Mouse (Mus musculus) embryonic facial prominence, embryonic 11.5 days (tissue): Measurements from ENCODE around the gene Slc25a42. TPM values are rescaled to one million over a fixed set of nuclear protein-coding genes. Genes with fewer than 3 reads are reported as not detected.

Experiments used
- ATAC-seq: fragments of 200-750 bp; cut with Nextera tagmentation; replicated peaks from 2 replicates; pipeline ENCODE4 v1.8.0; 2017; ENCODE audit warnings: low read depth; ENCODE audit not compliant: insufficient number of reproducible peaks, low FRiP score, low TSS enrichment
- DNase-seq: peaks from one replicate; pipeline ENCODE4 v3.0.0-alpha.2; 2015; ENCODE audit warnings: low spot score
- H3K27ac ChIP-seq: fragments of 300-500 bp; sonication (generic); replicated peaks from 2 replicates; pipeline ENCODE4 v1.5.1; 2014; ENCODE audit warnings: mild to moderate bottlenecking, low read depth, low read length, control low read depth
- H3K27me3 ChIP-seq: fragments of 300-500 bp; sonication (generic); 2 replicates; pipeline ENCODE4 v1.6.1; 2014; ENCODE audit warnings: mild to moderate bottlenecking, low read length, moderate library complexity, mixed read lengths; ENCODE audit not compliant: control insufficient read depth, insufficient read depth
- H3K36me3 ChIP-seq: fragments of 300-500 bp; sonication (generic); replicated peaks from 2 replicates; pipeline ENCODE4 v1.6.1; 2014; ENCODE audit warnings: low read depth, mild to moderate bottlenecking, low read length, moderate library complexity, mixed read lengths; ENCODE audit not compliant: control insufficient read depth, insufficient read depth
- H3K4me1 ChIP-seq: fragments of 300-500 bp; sonication (generic); 2 replicates; pipeline ENCODE4 v1.6.1; 2014; ENCODE audit warnings: low read length, mixed read lengths; ENCODE audit not compliant: control insufficient read depth, insufficient read depth
- H3K4me2 ChIP-seq: fragments of 300-500 bp; sonication (generic); 2 replicates; pipeline ENCODE4 v1.6.1; 2014; ENCODE audit warnings: low read depth, mild to moderate bottlenecking, control low read depth, low read length, moderate library complexity
- H3K4me3 ChIP-seq: fragments of 300-500 bp; sonication (generic); 2 replicates; pipeline ENCODE4 v1.5.1; 2014; ENCODE audit warnings: low read depth, low read length, control low read depth
- H3K9ac ChIP-seq: fragments of 300-500 bp; sonication (generic); replicated peaks from 2 replicates; pipeline ENCODE4 v1.6.1; 2014; ENCODE audit warnings: mild to moderate bottlenecking, control low read depth, low read length
- H3K9me3 ChIP-seq: fragments of 300-500 bp; sonication (generic); replicated peaks from 2 replicates; pipeline ENCODE4 v1.6.1; 2016; ENCODE audit warnings: mild to moderate bottlenecking, low read length, inconsistent platforms, mixed read lengths; ENCODE audit not compliant: control insufficient read depth
- WGBS: fragments of 180-500 bp; shearing (Covaris S2); extraction: QIAGEN DNeasy Blood & Tissue Kit; methylation state at CpG from one replicate; pipeline ENCODE4 v1.1.7; 2014; 5-methylcytosine and 5-hydroxymethylcytosine counted together
- polyA plus RNA-seq: library from polyadenylated mRNA; unstranded; fragments of >200 nt; fragmentation: Nextera tagmentation; extraction: Ambion mirVana; gene quantifications from 2 replicates; pipeline ENCODE4 v1.2.1, GENCODE M21; 2014

Gene Slc25a42
- polyA plus RNA-seq, 1 experiment from 2014 or later, result 1.3 TPM

- Histone ChIP-seq H3K9me3 (no peaks in the 10 kb centered on the region), H3K4me1 (no peaks in the 10 kb centered on the region), H3K27ac (no peak overlapping the region), H3K27me3 (no peaks in the 10 kb centered on the region), H3K36me3 (peaks cover 2% of the 10 kb centered on the region; the same call in 1 of the 2 replicates), H3K4me3 (no peak overlapping the region), H3K9ac (peak overlapping the region; percentile 41; the same call in 1 of the 2 replicates), H3K4me2 (no peak overlapping the region)
- no peak for ATAC-seq
- 15% methylated on average over 13 of the region's 13 CpGs for WGBS
- DNase-seq, result peak; percentile 30
These were observed 61.9 kb downstream of the Slc25a42 start for GRCm38 (mm10) chr8:70150158-70150557.

- Histone ChIP-seq H3K4me3 (no peak overlapping the region), H3K27me3 (no peaks in the 10 kb centered on the region), H3K36me3 (peaks cover 2% of the 10 kb centered on the region), H3K4me2 (no peak overlapping the region), H3K9ac (no peak overlapping the region), H3K9me3 (no peaks in the 10 kb centered on the region), H3K27ac (no peak overlapping the region), H3K4me1 (no peaks in the 10 kb centered on the region)
- 81% methylated on average over 7 of the region's 7 CpGs for WGBS
- DNase-seq (no peak), ATAC-seq (no peak)
These were observed 64.2 kb downstream of the Slc25a42 start for GRCm38 (mm10) chr8:70147678-70148607.

- WGBS, result 13% methylated on average over 9 of the region's 9 CpGs
- H3K36me3 ChIP-seq, result peaks cover 3% of the 10 kb centered on the region
- peak overlapping the region; percentile 57 for H3K27ac ChIP-seq
These were observed 72.1 kb downstream of the Slc25a42 start for GRCm38 (mm10) chr8:70139981-70140380.

GRCm38 (mm10) chr8:70139026-70139857 lies 72.9 kb downstream of the Slc25a42 start, which contains the start of the genes Rfxank, Borcs8 and Mef2b:
Rfxank (minus strand) TSS chr8:70139154.
Borcs8 (plus strand) TSS chr8:70139499.
Mef2b (plus strand) TSS chr8:70139711.
- Histone ChIP-seq H3K4me1 (peaks cover 5% of the 10 kb centered on the region), H3K27me3 (no peaks in the 10 kb centered on the region), H3K4me3 (peak within 1 kb of the TSS; percentile 78), H3K9ac (peak within 1 kb of the TSS; percentile 83), H3K9me3 (no peaks in the 10 kb centered on the region), H3K36me3 (peaks cover 7% of the 10 kb centered on the region), H3K4me2 (peak within 1 kb of the TSS; percentile 81), H3K27ac (peak within 1 kb of the TSS; percentile 57)
- under 1% methylated on average over 46 of the region's 46 CpGs for WGBS
- ATAC-seq (peak; percentile 93), DNase-seq (peak; percentile 100)

More at GRCm38 (mm10) chr8:70139981-70140380, 72.1 kb downstream of the Slc25a42 start:
- H3K9ac ChIP-seq, result peak overlapping the region; percentile 83
- peak overlapping the region; percentile 81 for H3K4me2 ChIP-seq
- ATAC-seq, result no peak
- H3K9me3 ChIP-seq, result no peaks in the 10 kb centered on the region
- no peaks in the 10 kb centered on the region for H3K27me3 ChIP-seq
- peaks cover 5% of the 10 kb centered on the region for H3K4me1 ChIP-seq
- DNase-seq, result peak; percentile 11
- H3K4me3 ChIP-seq, result peak overlapping the region; percentile 78

GRCm38 (mm10) chr8:70137890-70138289 lies 74.2 kb downstream of the Slc25a42 start:
- H3K9me3 ChIP-seq, result no peaks in the 10 kb centered on the region
- no peaks in the 10 kb centered on the region for H3K27me3 ChIP-seq
- peak overlapping the region; percentile 78; the same call in 1 of the 2 replicates for H3K4me3 ChIP-seq
- H3K36me3 ChIP-seq, result peaks cover 7% of the 10 kb centered on the region
- no peak overlapping the region for H3K27ac ChIP-seq
- peaks cover 5% of the 10 kb centered on the region for H3K4me1 ChIP-seq
- ATAC-seq (no peak), DNase-seq (no peak)
- WGBS, result 83% methylated on average over 4 of the region's 4 CpGs
- H3K9ac ChIP-seq, result peak overlapping the region; percentile 52
- H3K4me2 ChIP-seq, result peak overlapping the region; percentile 55

GRCm38 (mm10) chr8:70136591-70136990 lies 75.5 kb downstream of the Slc25a42 start:
- no peak overlapping the region for H3K4me3 ChIP-seq
- no peak overlapping the region for H3K27ac ChIP-seq
- no peaks in the 10 kb centered on the region for H3K9me3 ChIP-seq
- H3K27me3 ChIP-seq, result no peaks in the 10 kb centered on the region
- no peak overlapping the region for H3K9ac ChIP-seq
- DNase-seq, result no peak
- ATAC-seq, result no peak
- no peak overlapping the region for H3K4me2 ChIP-seq
- WGBS, result 90% methylated on average over 4 of the region's 4 CpGs
- peaks cover 5% of the 10 kb centered on the region for H3K4me1 ChIP-seq
- H3K36me3 ChIP-seq, result peaks cover 5% of the 10 kb centered on the region

- Histone ChIP-seq H3K27me3 (no peaks in the 10 kb centered on the region), H3K36me3 (peaks cover 5% of the 10 kb centered on the region), H3K9ac (no peak overlapping the region), H3K4me3 (no peak overlapping the region), H3K27ac (no peak overlapping the region), H3K4me2 (no peak overlapping the region), H3K9me3 (no peaks in the 10 kb centered on the region), H3K4me1 (peaks cover 2% of the 10 kb centered on the region)
- DNase-seq (no peak), ATAC-seq (no peak)
- 92% methylated on average over 9 of the region's 9 CpGs for WGBS
These were observed 77.2 kb downstream of the Slc25a42 start for GRCm38 (mm10) chr8:70134931-70135330.
